Mouse (Mus musculus) spleen, adult 2 months (tissue): ENCODE results near the gene Bbc3.

ENCODE experiments used
- CTCF ChIP-seq: fragments of 200-500 bp; IDR thresholded peaks from 2 replicates; pipeline ENCODE4 v1.5.1; 2011; ENCODE audit warnings: mild to moderate bottlenecking, inconsistent platforms; ENCODE audit not compliant: insufficient read depth, insufficient read length, insufficient replicate concordance; ENCODE audit errors: extremely low read depth
- POLR2A ChIP-seq: fragments of 200-500 bp; IDR thresholded peaks from 2 replicates; pipeline ENCODE4 v1.6.1; 2011; ENCODE audit warnings: low read depth, low read length, inconsistent platforms

GRCm38 (mm10) chr7:16364319-16364718 lies 56.1 kb downstream of the Bbc3 start:
- TF ChIP-seq POLR2A (no peak), CTCF (no peak)
